Mouse (Mus musculus): ENCODE measurements around the gene Serpina12.

GRCm38 (mm10) chr12:104053995-104054394, 9.8 kb upstream of the Serpina12 start:
- no peak for TF ChIP-seq GATA1 (IDR thresholded peaks at IDR 0.05; ENCODE audit: low read length)
- TF ChIP-seq TAL1 (IDR thresholded peaks at IDR 0.05; ENCODE audit: low read length), result no peak

All from erythroblast, embryonic 14.5 days (primary cell).